Mouse (Mus musculus): ENCODE results near the gene Cep164. TPM values are rescaled to one million over a fixed set of nuclear protein-coding genes. Genes with fewer than 3 reads are reported as not detected.
"Not testable (repeated sequence)": the region's sequence is repeated elsewhere in the genome, so short reads cannot be mapped to it uniquely, and the experiment has no call there.

The Cep164 gene
- polyA plus RNA-seq, 1 experiment from 2014 or later, result 11.5 TPM

- Histone ChIP-seq H3K9me3 (ENCODE audit: control insufficient read depth, low read length) (no peaks in the 10 kb centered on the region), H3K9ac (0 out of 2 replicates have a peak overlapping the region, but pooled peaks have one; percentile 22), H3K4me2 (replicated peaks) (no peak overlapping the region), H3K4me3 (replicated peaks; ENCODE audit: low read length) (no peak overlapping the region), H3K27ac (peak overlapping the region; percentile 51; the same call in 1 of the 2 replicates), H3K27me3 (ENCODE audit: control insufficient read depth, insufficient read depth, low read length) (no peaks in the 10 kb centered on the region), H3K36me3 (replicated peaks; ENCODE audit: control insufficient read depth, insufficient read depth) (peaks cover 33% of the 10 kb centered on the region), H3K4me1 (replicated peaks; ENCODE audit: control insufficient read depth, insufficient read depth, low read length) (no peaks in the 10 kb centered on the region)
- DNase-seq (ENCODE audit: low spot score), result no peak
- WGBS, result 83% methylated on average over 8 of the region's 8 CpGs
- no peak for ATAC-seq (ENCODE audit: low FRiP score)
These were observed 22.2 kb upstream of the Cep164 start for GRCm38 (mm10) chr9:45850528-45851155.

- peaks cover 24% of the 10 kb centered on the region; the same call in 1 of the 2 replicates for H3K36me3 ChIP-seq (replicated peaks; ENCODE audit: control insufficient read depth, insufficient read depth)
- H3K4me1 ChIP-seq (replicated peaks; ENCODE audit: control insufficient read depth, insufficient read depth, low read length), result no peaks in the 10 kb centered on the region
- DNase-seq (ENCODE audit: low spot score), result peak; percentile 29
- no peaks in the 10 kb centered on the region for H3K27me3 ChIP-seq (ENCODE audit: control insufficient read depth, insufficient read depth, low read length)
- no peak; the same call in 1 of the 2 replicates for ATAC-seq (ENCODE audit: low FRiP score)
- 0 out of 2 replicates have a peak overlapping the region, but pooled peaks have one; percentile 22 for H3K9ac ChIP-seq
- 70% methylated on average over 9 of the region's 9 CpGs for WGBS
- H3K27ac ChIP-seq, result peak overlapping the region; percentile 51
- no peak overlapping the region for H3K4me2 ChIP-seq (replicated peaks)
- H3K9me3 ChIP-seq (ENCODE audit: control insufficient read depth, low read length), result no peaks in the 10 kb centered on the region
- H3K4me3 ChIP-seq (replicated peaks; ENCODE audit: low read length), result no peak overlapping the region
These were observed 21.3 kb upstream of the Cep164 start for GRCm38 (mm10) chr9:45849528-45850408.

DNA sequence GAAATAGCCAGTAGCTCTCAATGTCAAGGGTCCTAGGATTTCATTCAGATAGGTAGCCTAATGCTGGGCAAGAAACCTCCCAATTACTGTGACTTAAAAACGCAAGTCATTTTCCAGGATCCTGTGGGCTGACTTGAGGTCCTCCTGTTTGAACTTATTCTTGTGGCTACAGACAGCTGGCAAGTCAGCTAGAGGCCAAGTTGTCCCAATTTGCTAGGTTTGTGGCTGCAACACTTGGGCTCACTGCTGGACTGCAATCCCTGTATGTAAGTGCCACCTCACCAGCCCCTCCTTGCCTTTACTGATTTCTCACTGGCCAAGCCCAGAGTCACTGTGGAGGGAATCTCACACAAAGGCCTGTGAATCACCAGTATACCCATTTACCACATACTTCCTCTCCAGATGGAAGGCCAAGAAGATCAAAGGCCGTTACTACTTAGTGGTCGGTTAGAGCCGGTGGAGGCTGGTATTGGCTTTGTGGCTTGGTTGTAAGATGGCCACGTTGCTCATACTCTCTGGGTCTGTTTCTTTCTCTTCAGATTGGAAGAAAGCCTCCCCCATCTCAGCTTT, 18.5 kb upstream of the Cep164 start:
- no peaks in the 10 kb centered on the region for H3K27me3 ChIP-seq (ENCODE audit: control insufficient read depth, insufficient read depth, low read length)
- DNase-seq (ENCODE audit: low spot score), result no peak
- ATAC-seq (ENCODE audit: low FRiP score), result no peak
- WGBS, result 87% methylated on average over 5 of the region's 5 CpGs
- no peak overlapping the region for H3K4me3 ChIP-seq (replicated peaks; ENCODE audit: low read length)
- no peak overlapping the region for H3K27ac ChIP-seq
- no peak overlapping the region for H3K4me2 ChIP-seq (replicated peaks)
- H3K9ac ChIP-seq, result no peak overlapping the region
- H3K36me3 ChIP-seq (replicated peaks; ENCODE audit: control insufficient read depth, insufficient read depth), result 0 out of 2 replicates have a peak, but pooled peaks cover under 1% of the 10 kb centered on the region
- H3K4me1 ChIP-seq (replicated peaks; ENCODE audit: control insufficient read depth, insufficient read depth, low read length), result peaks cover 7% of the 10 kb centered on the region; the same call in 1 of the 2 replicates
- no peaks in the 10 kb centered on the region for H3K9me3 ChIP-seq (ENCODE audit: control insufficient read depth, low read length)

- ATAC-seq (ENCODE audit: low FRiP score); H3K4me3 ChIP-seq (replicated peaks; ENCODE audit: low read length): not testable (repeated sequence)
These were observed 17.7 kb upstream of the Cep164 start for GRCm38 (mm10) chr9:45846176-45846575.

DNA sequence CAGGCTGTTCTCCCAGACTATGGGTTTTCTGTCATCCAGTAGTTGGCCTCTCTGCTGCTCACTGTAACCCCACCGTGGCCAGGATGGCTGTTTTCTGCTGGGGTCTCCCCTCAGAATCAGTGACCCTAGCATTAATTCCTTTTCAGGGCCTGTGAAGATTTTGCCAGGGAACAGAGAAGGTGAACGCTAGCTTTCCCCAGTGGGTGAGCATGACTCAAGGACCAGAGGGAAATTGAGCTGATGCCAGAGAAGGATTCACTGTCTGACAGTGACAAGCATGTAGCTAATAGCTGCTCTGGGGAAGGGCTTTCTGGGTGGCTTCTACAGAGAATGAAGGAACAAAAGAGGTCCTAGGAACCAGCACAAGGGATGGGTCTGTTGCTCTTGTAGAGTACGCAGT, 17.1 kb upstream of the Cep164 start:
- Histone ChIP-seq H3K27ac (no peak overlapping the region), H3K4me2 (replicated peaks) (no peak overlapping the region), H3K4me3 (replicated peaks; ENCODE audit: low read length) (no peak overlapping the region), H3K9ac (no peak overlapping the region), H3K9me3 (ENCODE audit: control insufficient read depth, low read length) (no peaks in the 10 kb centered on the region), H3K4me1 (replicated peaks; ENCODE audit: control insufficient read depth, insufficient read depth, low read length) (peaks cover 22% of the 10 kb centered on the region), H3K36me3 (replicated peaks; ENCODE audit: control insufficient read depth, insufficient read depth) (no peaks in the 10 kb centered on the region), H3K27me3 (ENCODE audit: control insufficient read depth, insufficient read depth, low read length) (no peaks in the 10 kb centered on the region)
- 64% methylated on average over 3 of the region's 3 CpGs for WGBS
- DNase-seq (ENCODE audit: low spot score) (no peak), ATAC-seq (ENCODE audit: low FRiP score) (no peak)

More at GRCm38 (mm10) chr9:45846176-45846575, 17.7 kb upstream of the Cep164 start:
- H3K9me3 ChIP-seq (ENCODE audit: control insufficient read depth, low read length); H3K27me3 ChIP-seq (ENCODE audit: control insufficient read depth, insufficient read depth, low read length); H3K4me2 ChIP-seq (replicated peaks); H3K36me3 ChIP-seq (replicated peaks; ENCODE audit: control insufficient read depth, insufficient read depth); H3K27ac ChIP-seq; DNase-seq (ENCODE audit: low spot score); H3K9ac ChIP-seq: not testable (repeated sequence)
- WGBS, result 81% methylated on average over 2 of the region's 2 CpGs
- peaks cover 15% of the 10 kb centered on the region for H3K4me1 ChIP-seq (replicated peaks; ENCODE audit: control insufficient read depth, insufficient read depth, low read length)

- Histone ChIP-seq H3K27ac (no peak overlapping the region), H3K9me3 (ENCODE audit: control insufficient read depth, low read length) (no peaks in the 10 kb centered on the region), H3K4me3 (replicated peaks; ENCODE audit: low read length) (no peak overlapping the region), H3K27me3 (ENCODE audit: control insufficient read depth, insufficient read depth, low read length) (no peaks in the 10 kb centered on the region), H3K4me2 (replicated peaks) (no peak overlapping the region), H3K36me3 (replicated peaks; ENCODE audit: control insufficient read depth, insufficient read depth) (no peaks in the 10 kb centered on the region), H3K4me1 (replicated peaks; ENCODE audit: control insufficient read depth, insufficient read depth, low read length) (peaks cover 36% of the 10 kb centered on the region), H3K9ac (no peak overlapping the region)
- WGBS, result 90% methylated on average over 1 of the region's 1 CpGs
- ATAC-seq (ENCODE audit: low FRiP score) (no peak), DNase-seq (ENCODE audit: low spot score) (no peak)
These were observed 15.3 kb upstream of the Cep164 start for GRCm38 (mm10) chr9:45843780-45844179.

- H3K27me3 ChIP-seq (ENCODE audit: control insufficient read depth, insufficient read depth, low read length), result no peaks in the 10 kb centered on the region
- ATAC-seq (ENCODE audit: low FRiP score), result no peak
- H3K9ac ChIP-seq, result no peak overlapping the region
- 81% methylated on average over 5 of the region's 5 CpGs for WGBS
- no peak for DNase-seq (ENCODE audit: low spot score)
- H3K27ac ChIP-seq, result no peak overlapping the region
- no peaks in the 10 kb centered on the region for H3K9me3 ChIP-seq (ENCODE audit: control insufficient read depth, low read length)
- H3K4me2 ChIP-seq (replicated peaks), result no peak overlapping the region
- H3K36me3 ChIP-seq (replicated peaks; ENCODE audit: control insufficient read depth, insufficient read depth), result no peaks in the 10 kb centered on the region
- no peak overlapping the region for H3K4me3 ChIP-seq (replicated peaks; ENCODE audit: low read length)
- peaks cover 36% of the 10 kb centered on the region for H3K4me1 ChIP-seq (replicated peaks; ENCODE audit: control insufficient read depth, insufficient read depth, low read length)
These were observed 14.5 kb upstream of the Cep164 start for GRCm38 (mm10) chr9:45843007-45843406.

DNA sequence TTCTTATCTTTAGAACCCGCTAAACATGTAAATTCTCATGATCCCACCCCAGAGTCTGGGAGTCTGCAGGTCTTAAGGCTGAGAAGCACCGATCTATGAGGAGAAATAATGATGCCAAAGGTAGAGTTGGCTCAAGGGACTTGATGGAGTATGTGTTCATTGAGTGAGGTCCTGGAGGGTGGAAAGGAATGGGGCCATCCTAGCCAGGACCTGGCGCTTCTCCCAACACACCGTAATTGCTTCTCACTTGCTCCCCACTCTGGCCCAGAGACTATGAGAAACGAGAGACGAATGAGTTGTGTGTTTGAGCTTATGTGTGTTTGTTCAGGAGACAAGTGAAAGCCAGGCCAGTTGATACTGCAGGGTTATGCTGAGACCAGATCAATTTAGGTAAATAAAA, 13.0 kb upstream of the Cep164 start:
- WGBS, result 86% methylated on average over 6 of the region's 6 CpGs
- peak overlapping the region; percentile 91 for H3K4me2 ChIP-seq (replicated peaks)
- no peaks in the 10 kb centered on the region for H3K9me3 ChIP-seq (ENCODE audit: control insufficient read depth, low read length)
- H3K9ac ChIP-seq, result no peak overlapping the region
- H3K36me3 ChIP-seq (replicated peaks; ENCODE audit: control insufficient read depth, insufficient read depth), result no peaks in the 10 kb centered on the region
- no peaks in the 10 kb centered on the region for H3K27me3 ChIP-seq (ENCODE audit: control insufficient read depth, insufficient read depth, low read length)
- no peak overlapping the region for H3K27ac ChIP-seq
- peaks cover 36% of the 10 kb centered on the region for H3K4me1 ChIP-seq (replicated peaks; ENCODE audit: control insufficient read depth, insufficient read depth, low read length)
- DNase-seq (ENCODE audit: low spot score) (no peak), ATAC-seq (ENCODE audit: low FRiP score) (no peak)
- peak overlapping the region; percentile 13; the same call in 1 of the 2 replicates for H3K4me3 ChIP-seq (replicated peaks; ENCODE audit: low read length)

GRCm38 (mm10) chr9:45840331-45840730, 11.8 kb upstream of the Cep164 start:
- H3K27ac ChIP-seq, result no peak overlapping the region
- H3K4me1 ChIP-seq (replicated peaks; ENCODE audit: control insufficient read depth, insufficient read depth, low read length), result peaks cover 36% of the 10 kb centered on the region
- H3K9ac ChIP-seq, result peak overlapping the region; percentile 91
- H3K9me3 ChIP-seq (ENCODE audit: control insufficient read depth, low read length), result no peaks in the 10 kb centered on the region
- peak overlapping the region; percentile 91 for H3K4me2 ChIP-seq (replicated peaks)
- no peak for ATAC-seq (ENCODE audit: low FRiP score)
- no peak for DNase-seq (ENCODE audit: low spot score)
- WGBS, result 68% methylated on average over 5 of the region's 5 CpGs
- peak overlapping the region; percentile 69 for H3K4me3 ChIP-seq (replicated peaks; ENCODE audit: low read length)
- no peaks in the 10 kb centered on the region for H3K27me3 ChIP-seq (ENCODE audit: control insufficient read depth, insufficient read depth, low read length)
- H3K36me3 ChIP-seq (replicated peaks; ENCODE audit: control insufficient read depth, insufficient read depth), result no peaks in the 10 kb centered on the region

All from hindbrain, embryonic 14.5 days (tissue).